Mouse (Mus musculus): Measurements from ENCODE around the gene Olfr325. TPM values are rescaled to one million over a fixed set of nuclear protein-coding genes. Genes with fewer than 3 reads are reported as not detected.

Gene Olfr325
- polyA plus RNA-seq, 1 experiment = not detected

DNA sequence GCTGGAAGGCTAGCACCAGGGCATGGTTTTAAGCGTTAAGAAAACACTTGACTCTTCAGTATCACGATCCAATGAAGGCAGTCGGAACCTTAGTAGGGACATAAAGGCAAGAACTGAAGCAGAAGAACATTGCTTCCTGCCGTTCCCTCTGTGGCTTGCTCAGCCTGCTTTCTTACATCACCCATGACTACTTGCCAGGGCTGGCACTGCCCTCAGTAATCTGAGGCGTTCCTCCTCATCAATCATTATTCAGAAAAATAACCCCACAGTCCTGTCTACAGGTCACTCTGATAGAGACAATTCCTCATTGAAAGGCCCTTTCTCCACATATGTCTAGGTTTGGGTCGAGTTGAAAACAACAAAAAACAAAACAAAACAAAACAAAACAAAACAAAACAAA, 29.5 kb downstream of the Olfr325 start:
- Histone ChIP-seq H3K4me1 (ENCODE audit: control insufficient read depth, insufficient read depth, insufficient read length, low read length) (no peaks in the 10 kb centered on the region), H3K4me3 (ENCODE audit: insufficient read depth, low read depth, low read length) (no peak overlapping the region), H3K27ac (replicated peaks; ENCODE audit: low read depth, low read length) (no peak overlapping the region)

DNA sequence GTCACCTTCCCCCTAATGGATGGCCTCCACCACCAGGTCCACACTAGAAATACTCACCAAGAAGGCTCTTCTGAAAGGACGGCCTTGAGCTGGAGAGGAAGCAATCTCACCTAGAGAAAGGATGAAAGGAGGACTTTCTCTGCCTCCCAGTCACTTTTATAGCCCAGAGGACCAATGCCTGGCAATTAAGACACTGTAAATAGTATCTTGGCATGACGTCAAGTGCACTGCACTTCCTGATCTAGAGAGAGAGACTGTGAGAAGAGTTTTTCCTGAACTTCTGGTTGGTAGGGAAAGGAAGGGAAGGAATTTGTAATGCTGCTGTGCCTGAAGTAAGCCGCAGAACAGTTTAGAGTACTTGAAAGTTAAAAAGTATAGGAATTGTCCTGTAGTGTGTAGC, 35.8 kb downstream of the Olfr325 start:
- H3K4me1 ChIP-seq (ENCODE audit: control insufficient read depth, insufficient read depth, insufficient read length, low read length) = no peaks in the 10 kb centered on the region
- H3K4me3 ChIP-seq (ENCODE audit: insufficient read depth, low read depth, low read length) = no peak overlapping the region
- no peak overlapping the region for H3K27ac ChIP-seq (replicated peaks; ENCODE audit: low read depth, low read length)

DNA sequence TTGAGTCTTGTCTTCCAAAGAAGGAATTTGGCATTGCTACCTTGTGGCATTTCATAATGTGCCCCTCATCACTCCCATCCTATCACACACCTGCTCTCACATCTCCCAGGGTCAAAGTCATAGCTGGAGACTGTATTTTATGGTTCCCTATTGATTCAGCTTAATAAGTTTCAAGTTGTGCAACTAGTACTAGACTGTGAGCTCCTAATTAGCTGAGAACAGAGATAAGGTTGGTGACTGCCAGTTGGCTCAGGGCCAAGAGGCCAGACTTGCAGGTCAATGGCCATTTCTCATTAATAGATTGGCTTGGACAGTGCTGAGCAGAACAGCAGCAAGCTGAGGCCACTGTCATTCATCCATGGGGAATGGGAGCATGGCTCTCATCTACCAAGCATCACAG, 37.0 kb downstream of the Olfr325 start:
- Histone ChIP-seq H3K4me1 (ENCODE audit: control insufficient read depth, insufficient read depth, insufficient read length, low read length) (no peaks in the 10 kb centered on the region), H3K4me3 (ENCODE audit: insufficient read depth, low read depth, low read length) (no peak overlapping the region), H3K27ac (replicated peaks; ENCODE audit: low read depth, low read length) (no peak overlapping the region)

DNA sequence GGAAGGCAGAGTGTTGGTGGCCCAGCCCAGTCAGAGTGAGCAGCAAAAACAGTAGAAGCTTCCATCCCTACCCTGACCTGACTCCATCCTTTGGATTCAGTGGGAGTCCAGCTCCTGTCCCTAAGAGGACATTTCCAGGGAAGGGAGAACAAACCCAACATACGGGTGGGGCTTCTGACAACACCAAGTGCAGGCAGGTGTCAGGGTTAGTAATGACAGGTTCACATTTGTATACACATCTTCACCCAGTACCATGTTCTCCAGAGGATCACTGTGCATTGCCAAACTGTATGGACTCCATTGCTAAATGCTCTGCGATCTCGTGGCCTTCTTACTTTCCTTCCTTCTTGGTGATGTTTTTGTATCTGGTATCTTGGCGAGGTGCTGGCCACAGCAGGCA, 38.4 kb downstream of the Olfr325 start, which contains the start of gene 2210407C18Rik:
Gene 2210407C18Rik (minus strand): TSS at position 101 of the 400 bp plus-strand sequence.
- no peaks in the 10 kb centered on the region for H3K4me1 ChIP-seq (ENCODE audit: control insufficient read depth, insufficient read depth, insufficient read length, low read length)
- no peak within 1 kb of the TSS for H3K4me3 ChIP-seq (ENCODE audit: insufficient read depth, low read depth, low read length)
- H3K27ac ChIP-seq (replicated peaks; ENCODE audit: low read depth, low read length) = no peak within 1 kb of the TSS

DNA sequence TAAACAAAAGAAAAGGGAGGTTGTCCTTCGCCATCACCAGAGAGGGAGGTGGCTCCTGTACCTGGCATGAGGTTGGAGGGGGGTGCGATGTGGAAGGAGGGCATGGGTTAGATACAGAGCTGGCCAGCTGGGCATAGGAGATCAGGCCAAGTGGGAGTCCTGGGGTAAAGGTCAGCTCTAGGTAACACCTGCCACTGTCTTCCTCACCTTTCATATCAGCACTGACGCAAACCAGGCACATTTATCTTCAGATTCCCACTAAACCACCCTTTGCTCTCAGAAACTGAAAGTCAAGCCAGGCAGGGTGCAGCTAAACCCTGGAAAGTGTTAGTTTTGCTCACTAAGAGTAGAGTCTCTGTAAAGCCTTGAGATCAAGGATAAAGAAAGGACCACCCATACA, 40.8 kb downstream of the Olfr325 start:
- Histone ChIP-seq H3K27ac (replicated peaks; ENCODE audit: low read depth, low read length) (no peak overlapping the region), H3K4me3 (ENCODE audit: insufficient read depth, low read depth, low read length) (no peak overlapping the region), H3K4me1 (ENCODE audit: control insufficient read depth, insufficient read depth, insufficient read length, low read length) (no peaks in the 10 kb centered on the region)

DNA sequence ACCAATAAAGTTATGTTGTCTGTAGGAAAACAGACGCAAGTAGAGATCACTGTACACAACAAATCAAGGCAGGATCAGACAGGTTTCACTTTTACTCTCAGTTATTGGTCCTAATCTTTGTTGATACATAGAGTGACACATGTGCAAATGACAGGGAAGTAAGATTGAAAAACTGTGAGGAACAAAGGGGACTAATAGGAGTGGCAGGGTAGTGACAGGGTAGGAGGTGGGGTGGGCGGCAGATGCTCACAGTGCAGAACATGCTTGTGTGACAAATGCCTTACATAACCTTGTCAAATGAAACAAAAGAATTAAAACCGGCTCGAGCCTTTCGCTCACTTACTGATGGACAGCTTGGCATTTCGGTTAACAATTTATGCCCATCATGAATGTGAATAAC, 41.3 kb downstream of the Olfr325 start:
- no peak overlapping the region for H3K4me3 ChIP-seq (ENCODE audit: insufficient read depth, low read depth, low read length)
- H3K4me1 ChIP-seq (ENCODE audit: control insufficient read depth, insufficient read depth, insufficient read length, low read length) = no peaks in the 10 kb centered on the region
- H3K27ac ChIP-seq (replicated peaks; ENCODE audit: low read depth, low read length) = no peak overlapping the region

DNA sequence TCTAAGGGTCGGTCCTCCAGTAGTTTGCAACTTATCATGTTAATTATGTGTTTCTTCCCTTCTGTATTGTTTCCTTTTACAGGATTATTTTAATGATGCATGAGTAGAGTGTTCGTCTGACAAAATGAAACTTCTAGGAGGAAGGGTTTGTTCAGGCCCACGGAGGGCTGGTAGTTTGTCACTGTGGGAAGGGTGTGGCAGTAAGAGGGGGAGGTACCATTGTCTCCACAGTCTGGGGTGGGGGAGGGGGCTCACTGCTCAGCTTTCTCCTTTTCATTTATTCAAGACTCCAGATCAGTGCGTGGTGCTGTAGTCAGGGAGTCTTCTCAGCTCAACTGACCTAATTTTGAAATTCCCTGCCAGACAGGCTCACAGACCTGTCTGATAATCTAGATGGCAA, 48.6 kb downstream of the Olfr325 start:
- Histone ChIP-seq H3K27ac (replicated peaks; ENCODE audit: low read depth, low read length) (no peak overlapping the region), H3K4me3 (ENCODE audit: insufficient read depth, low read depth, low read length) (no peak overlapping the region), H3K4me1 (ENCODE audit: control insufficient read depth, insufficient read depth, insufficient read length, low read length) (no peaks in the 10 kb centered on the region)

DNA sequence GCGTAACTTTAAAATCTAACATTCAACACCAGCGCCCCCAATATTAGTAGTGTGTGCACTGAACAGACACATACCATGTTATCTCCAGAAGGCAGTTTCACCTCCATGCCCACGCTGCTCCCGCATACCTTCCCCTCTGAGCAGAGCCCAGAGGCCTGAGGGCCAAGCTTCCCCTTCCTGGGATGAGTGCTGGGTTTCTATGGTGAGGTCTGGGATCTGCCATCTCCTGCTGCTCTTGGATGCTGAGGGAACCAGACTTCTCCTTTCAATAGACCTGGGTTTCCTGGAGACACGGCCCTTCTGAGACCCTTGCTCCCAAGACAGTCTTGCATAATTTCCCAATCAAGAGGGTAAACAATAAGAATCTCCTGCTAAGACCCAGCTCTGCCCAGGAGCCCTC, 52.9 kb downstream of the Olfr325 start, which contains the start of gene Olfr323:
Gene Olfr323 (minus strand): TSS at position 101 of the 400 bp plus-strand sequence.
- Histone ChIP-seq H3K4me1 (ENCODE audit: control insufficient read depth, insufficient read depth, insufficient read length, low read length) (no peaks in the 10 kb centered on the region), H3K4me3 (ENCODE audit: insufficient read depth, low read depth, low read length) (no peak within 1 kb of the TSS)

More for the DNA sequence above, 52.9 kb downstream of the Olfr325 start, which contains the start of gene Olfr323:
- no peak within 1 kb of the TSS for H3K27ac ChIP-seq (replicated peaks; ENCODE audit: low read depth, low read length)

Other genes starting within 250 kb of the Olfr325 start
- 54.9 and 75.8 TPM in 2 replicates for gene Zfp672, start 247.4 kb upstream of the Olfr325 start, polyA plus RNA-seq (2012; ENCODE audit: insufficient read depth, insufficient read length, missing spikeins)
- gene Sh3bp5l, start 247.0 kb upstream of the Olfr325 start, polyA plus RNA-seq (2012; ENCODE audit: insufficient read depth, insufficient read length, missing spikeins) = 19.5 and 20.6 TPM in 2 replicates
- gene Lypd8, start 198.7 kb upstream of the Olfr325 start, polyA plus RNA-seq (2012; ENCODE audit: insufficient read depth, insufficient read length, missing spikeins) = not detected in 2 replicates
- gene 1810065E05Rik, start 156.6 kb upstream of the Olfr325 start, polyA plus RNA-seq (2012; ENCODE audit: insufficient read depth, insufficient read length, missing spikeins) = not detected in 2 replicates
- not detected in 2 replicates for gene Gm12253, start 145.2 kb upstream of the Olfr325 start, polyA plus RNA-seq (2012; ENCODE audit: insufficient read depth, insufficient read length, missing spikeins)
- not detected in 2 replicates for gene Lypd9, start 124.8 kb upstream of the Olfr325 start, polyA plus RNA-seq (2012; ENCODE audit: insufficient read depth, insufficient read length, missing spikeins)
- gene Olfr30, start 115.5 kb upstream of the Olfr325 start, polyA plus RNA-seq (2012; ENCODE audit: insufficient read depth, insufficient read length, missing spikeins) = not detected in 2 replicates
- gene Olfr332, start 85.2 kb upstream of the Olfr325 start, polyA plus RNA-seq (2012; ENCODE audit: insufficient read depth, insufficient read length, missing spikeins) = not detected in 2 replicates
- not detected in 2 replicates for gene Olfr331, start 75.2 kb upstream of the Olfr325 start, polyA plus RNA-seq (2012; ENCODE audit: insufficient read depth, insufficient read length, missing spikeins)
- gene Olfr330, start 42.9 kb upstream of the Olfr325 start, polyA plus RNA-seq (2012; ENCODE audit: insufficient read depth, insufficient read length, missing spikeins) = not detected in 2 replicates
- gene Olfr329-ps, start 31.3 kb upstream of the Olfr325 start, polyA plus RNA-seq (2012; ENCODE audit: insufficient read depth, insufficient read length, missing spikeins) = not detected in 2 replicates
- not detected in 2 replicates for gene Olfr328, start 22.1 kb upstream of the Olfr325 start, polyA plus RNA-seq (2012; ENCODE audit: insufficient read depth, insufficient read length, missing spikeins)
- not detected in 2 replicates for gene Olfr224, start 7.2 kb upstream of the Olfr325 start, polyA plus RNA-seq (2012; ENCODE audit: insufficient read depth, insufficient read length, missing spikeins)
- not detected in 2 replicates for gene Olfr324, start 17.4 kb downstream of the Olfr325 start, polyA plus RNA-seq (2012; ENCODE audit: insufficient read depth, insufficient read length, missing spikeins)
- gene 2210407C18Rik, start 38.3 kb downstream of the Olfr325 start, polyA plus RNA-seq (2012; ENCODE audit: insufficient read depth, insufficient read length, missing spikeins) = not detected in 2 replicates
- not detected in 2 replicates for gene Olfr323, start 52.8 kb downstream of the Olfr325 start, polyA plus RNA-seq (2012; ENCODE audit: insufficient read depth, insufficient read length, missing spikeins)
- not detected in 2 replicates for gene Trim58, start 62.7 kb downstream of the Olfr325 start, polyA plus RNA-seq (2012; ENCODE audit: insufficient read depth, insufficient read length, missing spikeins)
- gene Olfr322, start 81.1 kb downstream of the Olfr325 start, polyA plus RNA-seq (2012; ENCODE audit: insufficient read depth, insufficient read length, missing spikeins) = not detected in 2 replicates
- not detected in 2 replicates for gene Olfr320, start 103.4 kb downstream of the Olfr325 start, polyA plus RNA-seq (2012; ENCODE audit: insufficient read depth, insufficient read length, missing spikeins)
- not detected in 2 replicates for gene Olfr319, start 121.4 kb downstream of the Olfr325 start, polyA plus RNA-seq (2012; ENCODE audit: insufficient read depth, insufficient read length, missing spikeins)
- not detected in 2 replicates for gene Olfr318, start 146.3 kb downstream of the Olfr325 start, polyA plus RNA-seq (2012; ENCODE audit: insufficient read depth, insufficient read length, missing spikeins)
- not detected in 2 replicates for gene Olfr317, start 161.5 kb downstream of the Olfr325 start, polyA plus RNA-seq (2012; ENCODE audit: insufficient read depth, insufficient read length, missing spikeins)
- gene Olfr316, start 175.0 kb downstream of the Olfr325 start, polyA plus RNA-seq (2012; ENCODE audit: insufficient read depth, insufficient read length, missing spikeins) = not detected in 2 replicates
- not detected in 2 replicates for gene Olfr315, start 195.5 kb downstream of the Olfr325 start, polyA plus RNA-seq (2012; ENCODE audit: insufficient read depth, insufficient read length, missing spikeins)
- not detected in 2 replicates for gene Olfr314, start 205.2 kb downstream of the Olfr325 start, polyA plus RNA-seq (2012; ENCODE audit: insufficient read depth, insufficient read length, missing spikeins)
- gene Fam183b, start 224.2 kb downstream of the Olfr325 start, polyA plus RNA-seq (2012; ENCODE audit: insufficient read depth, insufficient read length, missing spikeins) = not detected in 2 replicates
- not detected in 2 replicates for gene Olfr313, start 237.3 kb downstream of the Olfr325 start, polyA plus RNA-seq (2012; ENCODE audit: insufficient read depth, insufficient read length, missing spikeins)